Mouse (Mus musculus) ovary, postnatal 14 days (tissue): ENCODE measurements around the gene Sparc.

Experiments used
- DNase-seq: peaks from one replicate; pipeline ENCODE4 v3.0.0; 2022; ENCODE audit warnings: low spot score

Gene Sparc

DNA sequence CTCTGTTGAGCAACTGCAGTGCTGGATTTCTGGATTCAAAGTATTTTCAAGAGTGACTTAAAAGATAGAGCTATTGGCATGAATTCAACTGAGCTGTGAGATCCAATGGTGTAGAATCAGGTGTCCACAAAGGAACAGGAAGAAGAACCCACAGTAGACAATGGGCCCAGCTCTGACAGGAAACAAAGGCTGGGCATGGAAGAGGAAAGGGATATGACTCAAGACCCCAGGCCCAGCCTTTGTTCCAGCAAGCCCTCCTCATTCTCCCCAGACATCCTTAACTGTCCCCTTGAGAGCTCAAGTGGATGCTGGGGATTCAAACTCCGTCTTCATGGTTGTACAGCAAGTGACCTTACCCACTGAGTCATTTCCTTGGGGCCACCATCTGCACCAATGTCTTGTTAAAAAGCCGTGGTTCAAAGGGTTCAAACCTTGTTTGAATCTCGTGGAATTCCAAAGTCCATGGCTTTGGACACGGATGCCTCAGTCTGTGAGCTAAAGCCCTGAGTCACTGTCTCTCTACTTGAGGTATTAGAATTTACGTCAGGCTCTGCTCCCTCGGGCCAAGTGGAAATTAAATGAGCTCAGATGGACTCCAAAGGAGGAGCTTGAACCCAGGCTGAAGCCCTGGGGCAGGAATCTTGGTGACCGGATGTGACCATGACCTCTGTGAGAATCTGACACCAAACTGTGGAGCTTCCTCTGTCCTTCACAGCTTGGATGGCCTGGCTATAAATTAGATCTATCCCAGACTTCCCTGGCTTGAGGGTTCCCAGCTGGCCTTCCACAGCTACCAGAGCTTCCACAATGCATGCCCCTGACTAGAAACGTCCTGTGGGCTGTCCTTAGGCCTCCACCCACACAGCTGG lies 17.1 kb downstream of the Sparc start:
- no peak for DNase-seq

DNA sequence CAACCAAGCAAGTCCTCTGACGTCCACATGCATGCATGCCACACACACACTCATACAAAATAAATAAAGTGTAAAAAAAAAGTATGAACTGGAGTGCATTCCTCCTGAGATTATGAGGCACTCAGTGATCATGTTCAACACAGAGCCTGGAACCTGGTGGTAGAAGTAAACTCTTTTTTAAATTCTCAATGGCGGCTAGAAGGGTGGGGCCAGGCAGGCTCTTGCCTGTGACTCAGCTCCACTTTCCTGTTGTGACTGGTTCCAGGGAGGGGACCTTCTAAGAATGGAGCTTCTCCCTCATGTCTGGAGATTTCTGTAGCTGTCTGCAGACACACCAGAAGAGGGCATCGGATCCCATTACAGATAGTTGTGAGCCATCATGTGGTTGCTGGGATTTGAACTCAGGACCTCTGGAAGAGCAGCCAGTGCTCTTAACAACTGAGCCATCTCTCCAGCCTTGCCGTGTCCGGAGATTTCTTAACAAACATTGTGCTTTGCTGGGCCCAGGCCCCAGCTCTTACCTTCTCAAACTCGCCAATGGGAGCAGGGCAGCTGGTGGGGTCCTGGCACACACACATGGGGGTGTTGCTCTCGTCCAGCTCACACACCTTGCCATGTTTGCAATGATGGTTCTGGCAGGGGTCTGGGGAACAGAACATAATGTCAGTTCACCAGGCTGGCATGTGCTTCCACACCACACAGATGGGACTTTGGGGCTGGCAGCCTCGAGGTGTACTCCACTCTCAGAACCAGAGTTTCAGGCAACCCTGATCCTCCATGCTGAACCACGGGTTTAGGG lies 18.1 kb downstream of the Sparc start:
- no peak for DNase-seq

DNA sequence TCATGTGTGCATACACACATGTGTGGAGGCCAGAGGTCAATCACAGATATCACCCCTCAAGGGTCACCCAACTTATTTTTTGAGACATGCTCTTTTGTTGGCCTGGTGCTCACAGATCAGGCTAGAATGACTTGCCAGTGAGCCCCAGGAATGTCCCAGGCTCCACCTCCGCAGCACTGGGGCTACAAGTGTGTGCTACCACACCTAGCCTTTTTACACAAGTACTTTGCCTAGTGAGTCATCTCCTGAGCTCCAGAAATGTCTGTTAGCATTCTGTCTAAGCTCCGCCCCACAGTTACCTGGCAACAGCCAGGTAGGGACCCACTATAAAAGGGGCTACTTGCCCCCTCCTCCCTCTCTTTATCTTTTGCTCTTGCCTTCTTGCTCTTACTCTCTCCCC lies 22.1 kb downstream of the Sparc start:
- DNase-seq: no peak

DNA sequence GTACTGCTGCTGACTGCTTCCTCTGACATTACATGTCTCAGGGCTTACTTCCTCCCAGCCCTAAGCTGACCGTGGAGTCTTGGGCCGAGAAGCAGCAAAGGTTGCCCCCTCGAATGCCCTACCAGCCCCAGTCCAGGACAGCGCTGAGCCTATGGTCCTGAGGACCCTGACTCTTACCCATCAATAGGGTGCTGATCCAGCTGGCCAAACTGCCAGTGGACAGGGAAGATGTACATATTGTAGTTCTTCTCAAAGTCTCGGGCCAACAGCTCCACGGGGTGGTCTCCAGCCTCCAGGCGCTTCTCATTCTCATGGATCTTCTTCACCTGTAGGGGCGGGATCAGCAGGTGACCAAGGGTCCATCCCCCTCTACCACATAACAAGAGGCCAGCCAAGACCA lies 24.6 kb downstream of the Sparc start:
- DNase-seq: no peak

DNA sequence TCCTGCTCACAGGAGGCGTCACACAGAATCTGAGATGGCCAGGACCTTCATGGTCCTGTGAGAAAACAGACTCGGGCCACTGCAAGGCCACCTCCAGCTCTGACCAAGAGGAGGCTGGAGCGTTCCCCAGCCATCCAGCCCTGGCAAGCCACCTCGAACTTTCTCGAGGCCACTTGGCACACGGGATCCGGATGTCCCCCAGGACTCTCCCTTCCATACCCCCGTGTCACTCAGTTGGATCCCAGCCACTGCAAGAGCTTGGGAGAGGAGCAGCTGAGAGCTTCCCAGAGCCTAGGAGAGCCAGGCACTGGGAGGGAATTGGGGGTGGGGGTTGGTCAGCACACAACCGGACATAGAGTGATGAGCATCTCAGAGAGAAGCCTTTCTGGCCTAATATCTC lies 25.5 kb downstream of the Sparc start:
- no peak for DNase-seq

DNA sequence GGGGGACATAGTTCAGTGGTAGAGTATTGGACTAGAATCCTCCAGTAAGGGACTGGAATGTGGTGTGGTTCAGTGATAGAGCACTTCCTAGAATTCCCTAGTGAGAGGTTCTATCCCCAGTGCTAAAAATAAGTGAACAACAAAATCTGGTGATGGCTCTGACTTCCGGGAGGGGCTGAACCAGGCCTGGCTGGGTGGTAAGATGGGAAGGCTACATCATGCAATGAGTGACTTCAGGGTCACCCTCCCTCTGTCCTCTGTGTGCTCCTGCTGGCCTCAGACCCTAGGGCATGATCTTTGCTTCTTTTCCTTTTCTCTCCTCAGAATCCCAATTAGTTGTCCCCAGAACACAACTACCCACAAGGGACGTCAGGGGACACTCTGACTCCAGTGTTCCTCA lies 25.9 kb downstream of the Sparc start:
- no peak for DNase-seq

DNA sequence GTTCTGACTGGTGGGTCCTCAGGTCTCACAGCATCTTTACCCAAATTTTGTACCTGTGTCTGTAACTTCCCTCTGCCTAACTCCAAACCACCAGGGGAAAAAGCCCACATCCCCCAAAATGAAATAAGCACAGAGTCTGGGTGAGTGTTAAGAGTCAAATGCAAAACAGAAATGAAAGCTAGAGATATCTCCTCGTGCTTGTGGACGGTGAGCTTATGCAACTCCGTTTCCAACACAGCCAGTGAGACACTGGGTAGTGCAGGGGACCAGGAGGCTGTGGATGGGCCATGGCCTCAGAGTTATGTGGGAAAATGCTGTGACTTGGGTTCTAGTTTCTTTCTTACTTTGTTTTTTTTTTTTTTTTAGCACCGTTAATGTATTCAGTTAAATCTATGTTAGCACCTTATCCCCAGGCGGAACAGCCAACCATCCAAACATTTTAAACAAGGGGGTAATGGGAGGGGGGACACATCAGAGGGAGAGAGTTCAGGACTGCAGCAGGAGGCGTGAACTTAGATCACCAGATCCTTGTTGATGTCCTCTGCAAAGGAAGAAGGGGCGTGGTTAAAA lies 27.8 kb downstream of the Sparc start:
- no peak for DNase-seq

DNA sequence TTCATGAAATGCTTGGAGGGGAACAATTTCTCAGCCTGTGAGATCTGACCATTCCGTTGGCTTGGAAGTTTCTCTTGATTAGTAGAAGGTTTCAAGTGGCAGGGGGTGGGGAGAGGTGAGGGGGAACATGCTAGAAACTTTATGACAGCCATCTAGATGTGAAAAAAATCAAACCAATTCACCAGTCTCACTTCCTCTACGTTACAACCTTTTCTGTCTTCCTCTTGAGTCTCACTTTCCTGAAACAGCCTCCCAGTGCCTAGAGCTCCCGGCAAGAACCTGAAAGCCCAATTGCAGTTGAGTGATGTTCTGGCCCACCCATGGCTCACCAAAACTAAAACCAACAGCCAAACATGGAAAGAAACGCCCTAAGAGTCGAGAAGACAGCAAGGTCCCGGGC lies 28.4 kb downstream of the Sparc start:
- no peak for DNase-seq

DNA sequence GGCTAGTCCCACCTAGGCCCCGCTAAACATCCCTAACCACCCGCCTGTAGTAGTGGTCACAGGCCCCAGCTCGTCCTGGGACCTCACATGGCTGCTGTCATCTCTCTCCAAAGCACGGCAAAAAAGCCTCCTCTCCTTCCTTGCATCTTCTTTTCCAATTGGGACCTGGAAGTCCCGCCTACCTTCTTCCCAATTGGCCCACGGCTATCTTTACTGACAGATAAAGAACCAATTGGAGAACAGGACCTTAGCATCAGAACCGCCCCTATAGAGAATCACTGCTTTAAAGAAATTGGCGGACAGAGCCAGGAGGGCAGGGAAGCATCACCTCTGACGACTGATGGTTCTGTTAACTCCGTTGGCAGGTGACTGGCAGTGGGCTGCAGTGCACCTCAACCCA lies 30.5 kb downstream of the Sparc start:
- no peak for DNase-seq

DNA sequence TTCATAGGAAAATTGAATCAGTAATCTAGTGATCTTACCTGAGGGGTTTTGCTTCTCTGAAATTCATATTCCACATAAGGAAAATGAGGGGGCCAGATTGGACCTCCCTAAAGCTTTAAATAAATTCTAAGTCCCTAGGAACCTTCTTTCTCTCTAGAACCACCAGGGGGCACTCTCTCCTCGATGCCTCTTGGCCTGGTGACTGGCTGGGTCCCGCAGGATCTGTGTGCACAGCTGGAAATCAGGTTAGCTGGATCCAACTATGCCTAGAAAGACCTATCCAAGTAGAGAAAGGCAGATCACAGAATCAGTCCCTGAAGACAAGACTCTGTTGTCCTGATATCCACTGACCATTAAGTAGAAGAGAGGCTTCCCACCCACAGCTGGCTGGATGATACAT lies 33.2 kb downstream of the Sparc start:
- DNase-seq: peak; percentile 52

DNA sequence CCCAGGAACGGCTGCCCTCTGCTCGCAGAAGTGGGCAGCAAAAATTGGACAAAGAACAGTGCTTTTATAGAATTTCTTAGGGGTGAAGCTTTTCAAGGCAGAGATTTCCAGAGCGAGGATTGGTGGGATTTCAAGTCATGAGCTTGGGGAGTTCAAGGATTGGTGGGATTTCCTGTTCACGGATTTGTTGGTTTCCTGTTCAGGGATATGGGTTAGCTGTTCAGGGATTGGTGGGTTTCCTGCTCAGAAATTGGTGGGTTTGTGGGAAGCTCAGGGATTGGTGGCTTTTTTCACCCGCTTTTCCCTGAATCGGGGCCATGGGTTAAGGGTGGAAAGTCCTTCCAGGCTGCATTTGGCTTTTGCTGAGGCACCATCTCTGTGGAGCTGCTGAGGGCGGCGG lies 35.4 kb downstream of the Sparc start:
- DNase-seq: no peak

DNA sequence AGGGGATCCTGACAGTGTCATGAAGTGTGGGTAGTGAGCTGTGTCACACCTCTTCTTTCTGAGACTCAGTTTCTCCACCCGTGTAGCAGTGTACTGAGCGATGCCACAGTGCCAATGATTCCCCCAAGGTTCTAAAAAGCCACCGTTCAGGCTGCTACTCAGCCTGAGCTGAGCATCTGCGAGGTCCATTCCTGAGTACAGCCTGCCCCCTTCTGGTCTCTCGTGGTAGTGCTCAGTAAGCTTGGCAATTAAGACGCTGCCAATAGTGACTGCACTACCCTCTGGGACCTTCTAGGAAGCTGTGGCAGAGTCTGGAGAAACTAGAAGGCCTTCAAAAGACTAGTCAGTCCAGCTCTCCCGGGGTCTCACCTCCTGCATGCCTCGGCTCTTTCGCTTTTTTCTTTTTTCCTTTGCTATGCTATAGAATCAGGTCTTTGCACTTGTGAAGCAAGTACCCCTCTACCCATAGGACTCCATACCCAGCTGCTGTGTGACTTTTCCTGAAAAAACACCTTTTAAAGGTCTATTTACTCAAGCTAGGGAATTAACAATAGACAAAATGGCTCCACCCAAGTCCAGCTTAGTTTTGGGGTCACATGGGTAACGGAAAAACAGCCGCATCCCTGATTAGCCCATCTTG lies 36.4 kb downstream of the Sparc start:
- peak; percentile 93 for DNase-seq

DNA sequence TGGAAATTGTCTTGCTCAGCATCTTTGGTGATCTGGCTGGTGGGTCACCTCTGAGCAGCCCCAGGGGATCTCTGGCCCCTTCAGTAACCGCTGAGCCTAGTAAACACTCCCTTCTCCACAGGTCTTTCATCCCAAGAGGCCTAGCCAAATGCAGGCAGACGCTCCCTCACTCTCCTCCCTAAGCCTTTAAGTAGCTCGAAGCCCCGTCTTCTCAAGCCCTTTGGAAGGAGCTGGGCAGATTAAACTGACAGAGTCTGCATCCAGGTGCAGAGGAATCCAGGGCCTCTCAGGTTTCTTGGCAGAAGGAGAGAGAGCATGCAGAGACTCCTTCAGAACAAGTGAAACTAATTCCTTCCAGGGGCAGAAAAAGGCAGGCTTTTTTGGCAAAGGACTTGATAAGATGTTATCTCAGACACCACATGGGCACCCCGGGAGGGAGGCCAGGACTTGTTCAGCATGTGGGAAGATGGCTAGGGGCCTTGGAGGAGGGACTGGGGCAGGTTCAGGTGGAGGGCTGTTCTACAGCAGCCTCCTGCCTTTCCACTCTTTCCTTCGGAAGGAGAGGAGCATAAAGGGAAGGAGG lies 39.4 kb downstream of the Sparc start:
- DNase-seq: no peak

DNA sequence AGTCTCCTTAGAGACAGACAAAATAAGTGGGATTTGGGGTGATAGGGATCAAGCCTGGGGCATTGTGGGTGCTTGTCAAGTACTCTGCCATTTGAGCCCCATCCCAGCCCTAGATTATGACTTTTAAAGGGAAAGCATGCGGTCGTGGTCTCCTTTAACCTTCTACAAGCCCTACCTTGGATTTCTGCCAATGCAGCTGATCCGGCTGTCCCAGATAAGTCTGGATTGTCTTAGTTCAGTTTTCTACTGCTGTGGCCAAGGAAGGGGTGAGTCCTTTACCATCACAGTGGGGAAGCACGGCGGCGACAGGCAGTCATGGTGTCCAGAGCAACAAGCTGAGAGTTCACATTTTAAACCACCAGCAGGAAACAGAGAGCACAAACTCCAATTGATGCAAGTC lies 42.1 kb downstream of the Sparc start:
- no peak for DNase-seq

DNA sequence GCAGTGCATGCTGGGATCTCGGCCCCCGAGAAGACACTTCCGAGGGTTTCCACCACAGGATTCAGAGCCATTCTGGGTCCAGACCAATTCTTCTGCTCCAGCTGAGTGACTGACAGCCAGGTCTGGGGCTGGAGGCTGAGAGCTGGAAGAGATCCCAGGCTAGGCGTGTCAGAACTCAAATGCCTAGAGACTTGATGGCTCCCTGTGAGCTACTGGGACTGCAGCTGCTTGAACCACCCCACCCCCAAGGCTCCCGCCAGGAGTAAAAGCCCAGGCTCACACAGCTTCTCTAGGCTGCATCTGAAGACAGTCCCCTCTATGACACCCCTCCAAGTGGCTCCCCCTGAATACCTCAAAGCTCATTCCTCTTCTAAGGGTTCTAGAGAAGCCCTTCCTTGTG lies 44.6 kb downstream of the Sparc start:
- peak; percentile 39 for DNase-seq

DNA sequence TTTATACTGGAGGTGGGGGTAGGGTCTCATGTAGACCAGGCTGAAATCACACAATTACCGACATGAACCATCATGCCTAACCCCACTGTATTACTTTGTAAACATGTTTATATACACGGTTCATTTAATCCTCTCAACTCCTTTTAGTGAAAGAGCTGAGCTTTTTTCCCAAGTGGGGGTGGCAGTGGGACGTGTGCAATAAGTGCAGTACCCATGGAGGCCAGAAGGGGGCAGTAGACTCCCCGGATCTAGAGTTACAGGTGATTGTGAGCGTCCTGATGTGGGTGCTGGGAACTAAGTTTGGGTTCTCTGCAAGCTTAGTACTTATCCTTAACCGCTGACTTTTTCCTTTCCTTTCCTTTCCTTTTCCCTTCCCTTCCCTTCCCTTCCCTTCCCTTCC lies 49.1 kb downstream of the Sparc start:
- DNase-seq: no peak

DNA sequence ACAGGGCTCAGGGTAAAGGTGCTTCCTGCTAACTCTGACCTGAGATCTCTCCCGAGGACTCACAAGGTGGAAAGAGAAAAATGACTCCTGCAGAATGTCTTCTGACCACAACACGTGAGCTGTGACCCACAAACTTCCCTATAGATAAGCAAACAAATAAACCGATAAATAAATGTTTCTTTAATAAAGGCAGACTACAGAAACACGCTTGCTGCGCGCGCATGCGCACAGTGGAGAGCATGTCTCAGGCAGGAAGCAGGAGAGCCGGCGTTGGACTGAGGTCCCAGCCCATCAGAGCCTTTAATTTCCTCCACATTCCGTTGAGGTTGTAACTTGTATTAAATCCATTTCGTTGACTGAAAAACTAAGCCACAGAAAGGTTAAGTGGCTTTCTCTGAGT lies 49.6 kb downstream of the Sparc start:
- DNase-seq: no peak

DNA sequence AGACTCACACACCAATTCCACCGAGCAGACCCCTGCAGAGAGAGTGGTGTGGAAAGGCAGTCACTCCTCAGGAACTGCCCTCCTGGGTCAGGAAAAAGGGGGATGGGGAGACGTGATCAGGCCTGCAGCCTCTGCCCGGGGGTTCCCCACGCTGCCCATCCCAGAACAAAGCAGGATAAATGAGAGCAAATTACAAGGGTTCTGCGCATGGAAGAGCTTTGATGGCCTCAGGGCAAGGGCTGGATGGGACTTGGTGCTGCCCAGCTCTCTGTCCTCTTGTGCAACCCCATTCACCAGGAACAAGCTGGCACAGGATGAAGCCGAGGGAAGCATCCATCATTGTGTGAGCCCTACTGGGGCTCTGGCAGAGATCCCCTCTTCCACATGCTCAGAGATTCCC lies 51.0 kb downstream of the Sparc start:
- DNase-seq: no peak

DNA sequence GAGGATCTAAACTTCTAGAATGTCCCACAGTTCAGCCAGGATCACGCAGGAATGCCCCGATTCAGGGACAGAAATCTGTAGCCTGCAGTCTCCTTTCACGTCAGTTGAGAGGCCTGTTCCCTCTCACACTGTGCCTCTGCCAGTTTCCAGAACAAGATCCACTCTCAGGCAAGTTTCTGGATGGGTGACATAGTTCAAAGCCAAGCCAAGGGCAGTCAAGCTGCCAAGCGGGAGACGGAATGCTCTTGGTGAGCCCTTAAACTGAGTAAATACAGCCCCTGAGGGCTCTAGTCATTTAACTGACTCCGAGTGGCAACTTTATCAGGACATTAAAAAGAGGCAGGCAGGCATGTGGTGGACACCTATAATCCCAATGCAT lies 53.9 kb downstream of the Sparc start:
- DNase-seq: no peak

DNA sequence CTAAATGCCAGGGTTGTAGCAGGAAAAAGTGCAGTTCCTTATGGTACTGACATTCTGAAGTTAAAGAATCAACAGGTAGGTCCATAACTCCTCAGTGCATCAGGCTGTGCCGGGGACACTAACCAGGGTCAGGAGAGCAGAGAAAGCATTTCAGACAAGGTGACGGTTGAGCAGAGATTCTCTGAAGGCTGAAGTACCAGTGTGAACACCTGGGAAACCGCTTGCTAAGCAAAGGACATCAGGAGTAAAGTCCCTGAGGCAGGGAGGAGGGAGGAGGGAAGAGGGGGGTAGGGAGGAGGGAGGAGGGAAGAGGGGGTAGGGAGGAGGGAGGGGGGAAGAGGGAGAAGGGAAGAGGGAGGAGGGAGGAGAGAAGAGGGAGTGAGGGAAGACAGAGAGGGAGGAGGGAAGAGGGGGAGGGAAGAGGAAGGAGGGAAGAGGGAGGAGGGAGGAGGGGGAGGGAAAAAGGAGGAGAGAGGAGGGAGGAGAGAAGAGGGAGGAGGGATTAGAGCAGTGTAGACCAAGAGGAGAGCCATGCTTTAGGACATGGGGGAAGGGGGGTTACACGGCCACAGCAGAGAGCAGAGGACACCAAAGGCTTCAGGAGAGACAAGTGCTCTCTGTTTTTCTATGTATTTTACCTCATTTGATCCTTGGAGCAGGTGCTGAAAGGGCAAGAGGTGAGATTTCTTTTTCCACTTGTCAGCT lies 54.4 kb downstream of the Sparc start:
- DNase-seq: no peak

DNA sequence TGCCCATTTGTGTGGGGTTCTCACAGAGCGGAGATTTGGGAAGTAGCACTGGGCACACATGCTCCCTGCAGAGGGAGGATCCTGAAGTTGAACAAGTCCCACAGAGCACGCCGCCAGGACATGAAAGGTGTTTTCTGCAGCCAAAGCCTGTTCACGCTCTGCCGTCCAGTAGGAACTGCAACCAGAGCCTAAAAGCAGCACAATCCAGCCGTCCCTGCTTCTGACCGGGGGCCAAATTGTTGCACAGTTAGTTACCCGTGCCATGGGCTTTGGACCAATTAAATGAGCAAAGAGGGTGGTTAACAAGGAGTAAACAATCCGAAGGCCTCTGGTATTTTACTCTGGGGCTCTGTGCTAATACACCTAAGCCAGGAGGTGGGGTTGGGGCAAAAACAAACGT lies 55.2 kb downstream of the Sparc start:
- no peak for DNase-seq

DNA sequence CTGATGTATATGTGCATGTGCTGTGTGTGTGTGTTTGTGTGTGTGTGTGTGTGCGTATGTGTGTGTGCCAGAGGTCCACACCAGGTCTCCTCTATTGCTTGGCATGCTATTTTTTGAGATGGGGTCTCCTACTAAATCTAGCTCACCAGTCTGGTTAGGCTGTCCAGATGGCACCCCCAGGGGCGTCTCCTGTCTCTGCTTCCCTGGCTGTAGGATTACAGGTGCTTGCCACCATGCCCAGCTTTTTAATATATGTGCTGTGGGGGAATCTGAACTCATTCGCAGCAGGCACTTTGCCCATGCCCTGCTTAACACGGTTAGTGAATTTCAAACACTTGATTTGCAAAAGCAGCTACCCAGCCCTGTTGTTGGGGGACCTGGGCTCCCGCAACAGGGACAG lies 57.1 kb downstream of the Sparc start:
- no peak for DNase-seq
